Mouse (Mus musculus) C2C12 (cell line): Measurements from ENCODE around the gene Plrg1.

Source experiments
- CEBPB ChIP-seq: IDR thresholded peaks from one replicate; pipeline ENCODE4 v1.6.1; 2011; ENCODE audit warnings: low read depth, mild to moderate bottlenecking, control low read depth, moderate library complexity
- CTCF ChIP-seq: IDR thresholded peaks from one replicate; pipeline ENCODE4 v1.5.1; 2011; ENCODE audit not compliant: control insufficient read depth, insufficient read depth, insufficient read length
- MAX ChIP-seq: IDR thresholded peaks from one replicate; pipeline ENCODE4 v1.6.1; 2011; ENCODE audit warnings: mild to moderate bottlenecking, control low read depth
- MYOD1 ChIP-seq: IDR thresholded peaks from one replicate; pipeline ENCODE4 v1.6.1; 2011; ENCODE audit warnings: low read depth; ENCODE audit not compliant: control insufficient read depth, insufficient read length
- MYOG ChIP-seq: IDR thresholded peaks from one replicate; pipeline ENCODE4 v1.6.1; 2011; ENCODE audit not compliant: control insufficient read depth, insufficient read length; ENCODE audit errors: extremely low read depth
- USF1 ChIP-seq: IDR thresholded peaks from one replicate; pipeline ENCODE4 v1.6.1; 2011; ENCODE audit warnings: low read depth, mild to moderate bottlenecking, control low read depth, moderate library complexity

DNA sequence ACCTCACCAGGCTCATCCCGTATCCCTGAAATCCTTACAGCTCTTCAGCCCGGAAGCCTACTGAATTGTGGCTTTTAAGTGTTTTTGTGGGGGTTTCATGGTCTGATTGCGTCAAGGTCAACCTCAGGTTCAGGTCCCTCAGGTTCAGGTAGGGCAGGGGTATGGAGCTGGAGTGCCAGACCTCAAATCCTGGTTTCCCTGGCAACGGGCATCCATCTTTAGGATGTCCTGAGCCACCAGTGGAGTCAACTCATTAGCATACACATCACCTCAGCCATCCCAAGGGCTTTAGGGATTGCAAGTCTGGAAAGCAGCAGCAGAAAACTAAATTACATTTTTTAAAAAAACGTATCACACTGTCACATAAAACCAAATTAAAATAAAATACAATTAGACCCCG is 44.3 kb downstream of the Plrg1 start:
- TF ChIP-seq CTCF (no peak), USF1 (no peak), MAX (no peak), MYOD1 (no peak), MYOG (no peak), CEBPB (no peak)
